9 mouse cellular contexts compared by ENCODE assay signal in genomic region chr4:135436291-135436690, GRCm38 (mm10). TPM values are rescaled to one million over a fixed set of nuclear protein-coding genes. Genes with fewer than 3 reads are reported as not detected.
A peak's percentile ranks its signal among the peaks of the same experiment; 100 is the strongest.
DNase-seq lines count a peak whose midpoint lies in the region; ATAC-seq and TF ChIP-seq lines count a peak whose summit lies in the region.
"Had no signal": no experiment of that assay in that cellular context is flagged by ENCODE, and none has a peak within 500 bp of the region (broad histone marks: within the 10 kb centered on the region; RNA-seq: fewer than 3 reads in every experiment).

No protein-coding gene starts in this region.

- H3K4me1 ChIP-seq in forebrain, embryonic 14.5 days (ENCODE audit: control insufficient read depth, insufficient read depth, low read length) = peaks cover 11% of the 10 kb centered on the region; the same call in 1 of the 2 replicates
- peaks cover 20% of the 10 kb centered on the region for H3K4me1 ChIP-seq in forebrain, embryonic 12.5 days
- H3K4me1 ChIP-seq in lung, postnatal 0 days (ENCODE audit: insufficient read depth, low read depth, low read length) = peaks cover 9% of the 10 kb centered on the region; the same call in 1 of the 2 replicates
- peaks cover 19% of the 10 kb centered on the region for H3K4me1 ChIP-seq in hindbrain, embryonic 12.5 days

- H3K27ac ChIP-seq in forebrain, embryonic 14.5 days (ENCODE audit: low read depth, low read length) = no peak overlapping the region
- no peak overlapping the region for H3K27ac ChIP-seq in forebrain, embryonic 12.5 days
- H3K27ac ChIP-seq in lung, postnatal 0 days (ENCODE audit: low read length) = no peak overlapping the region
- H3K27ac ChIP-seq in hindbrain, embryonic 12.5 days = no peak overlapping the region

- 67% methylated on average over 13 of the region's 13 CpGs for WGBS in forebrain, embryonic 14.5 days
- WGBS in forebrain, embryonic 12.5 days = 65% methylated on average over 13 of the region's 13 CpGs
- 42% methylated on average over 13 of the region's 13 CpGs for WGBS in lung, postnatal 0 days
- WGBS in hindbrain, embryonic 12.5 days = 57% methylated on average over 13 of the region's 13 CpGs

- H3K4me2 ChIP-seq in forebrain, embryonic 14.5 days (ENCODE audit: low read length) = no peak overlapping the region
- no peak overlapping the region for H3K4me2 ChIP-seq in forebrain, embryonic 12.5 days
- no peak overlapping the region for H3K4me2 ChIP-seq in lung, postnatal 0 days (replicated peaks; ENCODE audit: low read depth, low read length)
- H3K4me2 ChIP-seq in hindbrain, embryonic 12.5 days (replicated peaks) = no peak overlapping the region

- H3K9ac ChIP-seq in forebrain, embryonic 14.5 days (ENCODE audit: low read length) = no peak overlapping the region
- no peak overlapping the region for H3K9ac ChIP-seq in forebrain, embryonic 12.5 days
- no peak overlapping the region for H3K9ac ChIP-seq in lung, postnatal 0 days (replicated peaks; ENCODE audit: low read depth)
- no peak overlapping the region for H3K9ac ChIP-seq in hindbrain, embryonic 12.5 days

- no peak for TF ChIP-seq CTCF in lung, postnatal 0 days (IDR thresholded peaks at IDR 0.05)

- H3K36me3 ChIP-seq in forebrain, embryonic 14.5 days (ENCODE audit: control insufficient read depth, insufficient read depth, low read length) = no peaks in the 10 kb centered on the region
- no peaks in the 10 kb centered on the region for H3K36me3 ChIP-seq in forebrain, embryonic 12.5 days (replicated peaks)
- H3K36me3 ChIP-seq in lung, postnatal 0 days (ENCODE audit: insufficient read depth, low read length) = no peaks in the 10 kb centered on the region
- no peaks in the 10 kb centered on the region for H3K36me3 ChIP-seq in hindbrain, embryonic 12.5 days

- H3K4me3 ChIP-seq in forebrain, embryonic 14.5 days (ENCODE audit: low read depth, low read length) = no peak overlapping the region
- H3K4me3 ChIP-seq in forebrain, embryonic 12.5 days (replicated peaks) = no peak overlapping the region
- no peak overlapping the region for H3K4me3 ChIP-seq in lung, postnatal 0 days (ENCODE audit: low read depth, low read length)
- no peak overlapping the region for H3K4me3 ChIP-seq in hindbrain, embryonic 12.5 days

- no peak for ATAC-seq in forebrain, embryonic 14.5 days
- ATAC-seq in forebrain, embryonic 12.5 days (ENCODE audit: low FRiP score) = no peak
- peak; percentile 29 for ATAC-seq in inflammation-experienced regulatory T-cells, adult 6 months
- peak; percentile 28 for ATAC-seq in lung, postnatal 0 days
- ATAC-seq in hindbrain, embryonic 12.5 days (ENCODE audit: low FRiP score) = no peak

- peak; percentile 85 for TF ChIP-seq EP300 in lung, postnatal 0 days (IDR thresholded peaks at IDR 0.05)

- no peaks in the 10 kb centered on the region for H3K9me3 ChIP-seq in forebrain, embryonic 14.5 days (replicated peaks; ENCODE audit: control insufficient read depth, low read length)
- no peaks in the 10 kb centered on the region for H3K9me3 ChIP-seq in forebrain, embryonic 12.5 days
- H3K9me3 ChIP-seq in lung, postnatal 0 days (ENCODE audit: low read length) = no peaks in the 10 kb centered on the region
- H3K9me3 ChIP-seq in hindbrain, embryonic 12.5 days (replicated peaks) = no peaks in the 10 kb centered on the region

- peak; percentile 7 for DNase-seq in forebrain, embryonic 14.5 days (ENCODE audit: low spot score)
- peak; percentile 78 for DNase-seq in ZHBTc4 (ENCODE audit: low read depth, low spot score)
- peak; percentile 62 for DNase-seq in lung, postnatal 0 days (ENCODE audit: low spot score)
- DNase-seq in layer of hippocampus, adult 11-12 months (ENCODE audit: low spot score) = no peak
- no peak for DNase-seq in urinary bladder, postnatal 4 days (ENCODE audit: low spot score in 2 of 2)

- no peaks in the 10 kb centered on the region for H3K27me3 ChIP-seq in forebrain, embryonic 14.5 days (replicated peaks; ENCODE audit: control insufficient read depth, insufficient read depth, low read length)
- peaks cover 6% of the 10 kb centered on the region for H3K27me3 ChIP-seq in forebrain, embryonic 12.5 days
- no peaks in the 10 kb centered on the region for H3K27me3 ChIP-seq in lung, postnatal 0 days (replicated peaks; ENCODE audit: insufficient read depth, low read length)
- H3K27me3 ChIP-seq in hindbrain, embryonic 12.5 days = no peaks in the 10 kb centered on the region

RNA-seq across cellular contexts. Expression of gene Rcan3, which starts 2.6 kb away (rescaled TPM):
- polyA plus RNA-seq in forebrain, embryonic 14.5 days (2014; fragmentation: Nextera tagmentation; extraction: Ambion mirVana) = 17.7 and 27.5 TPM in 2 replicates
- polyA plus RNA-seq in forebrain, embryonic 12.5 days (2016; fragmentation: Nextera tagmentation; extraction: Ambion mirVana) = 18.6 and 20.2 TPM in 2 replicates
- 10 to 100 TPM in 2 of 3 experiments, 1 to 10 TPM in 1; 8.4 to 16.1 (median 13.4) TPM for polyA plus RNA-seq in inflammation-experienced regulatory T-cells, adult 6 months (2017; shearing (Covaris generic))
- 12.6 and 12.7 TPM in 2 replicates for polyA plus RNA-seq in lung, postnatal 0 days (2015; fragmentation: Nextera tagmentation; extraction: Ambion mirVana)
- 20.0 and 20.1 TPM in 2 replicates for polyA plus RNA-seq in hindbrain, embryonic 12.5 days (2016; fragmentation: Nextera tagmentation; extraction: Ambion mirVana)

RNA-seq across cellular contexts. Expression of gene Ncmap, which starts 38.3 kb away (rescaled TPM):
- polyA plus RNA-seq in forebrain, embryonic 14.5 days (2014; fragmentation: Nextera tagmentation; extraction: Ambion mirVana) = 0.41 and 0.49 TPM in 2 replicates
- 0.63 and 1.1 TPM in 2 replicates for polyA plus RNA-seq in forebrain, embryonic 12.5 days (2016; fragmentation: Nextera tagmentation; extraction: Ambion mirVana)
- polyA plus RNA-seq in inflammation-experienced regulatory T-cells, adult 6 months (2017; shearing (Covaris generic)) = 10 to 100 TPM in 2 of 3 experiments, 1 to 10 TPM in 1; 4.0 to 58.5 (median 35.5) TPM
- polyA plus RNA-seq in lung, postnatal 0 days (2015; fragmentation: Nextera tagmentation; extraction: Ambion mirVana) = 0.90 and 1.5 TPM in 2 replicates
- polyA plus RNA-seq in hindbrain, embryonic 12.5 days (2016; fragmentation: Nextera tagmentation; extraction: Ambion mirVana) = 2.9 and 6.1 TPM in 2 replicates

RNA-seq across cellular contexts. Expression of gene Stpg1, which starts 58.3 kb away (rescaled TPM):
- polyA plus RNA-seq in forebrain, embryonic 14.5 days (2014; fragmentation: Nextera tagmentation; extraction: Ambion mirVana) = 0.19 TPM in 2 replicates
- polyA plus RNA-seq in forebrain, embryonic 12.5 days (2016; fragmentation: Nextera tagmentation; extraction: Ambion mirVana) = 0.19 and 0.36 TPM in 2 replicates
- under 1 TPM in 1 of 3 experiments, not detected in 2; 0.19 TPM for polyA plus RNA-seq in inflammation-experienced regulatory T-cells, adult 6 months (2017; shearing (Covaris generic))
- polyA plus RNA-seq in lung, postnatal 0 days (2015; fragmentation: Nextera tagmentation; extraction: Ambion mirVana) = 0.83 and 0.85 TPM in 2 replicates
- 0.56 and 0.71 TPM in 2 replicates for polyA plus RNA-seq in hindbrain, embryonic 12.5 days (2016; fragmentation: Nextera tagmentation; extraction: Ambion mirVana)
- polyA plus RNA-seq: liver, embryonic 16.5 days had no signal

RNA-seq across cellular contexts. Expression of gene Nipal3, which starts 58.5 kb away (rescaled TPM):
- polyA plus RNA-seq in forebrain, embryonic 14.5 days (2014; fragmentation: Nextera tagmentation; extraction: Ambion mirVana) = 5.3 and 6.4 TPM in 2 replicates
- 2.1 and 4.3 TPM in 2 replicates for polyA plus RNA-seq in forebrain, embryonic 12.5 days (2016; fragmentation: Nextera tagmentation; extraction: Ambion mirVana)
- polyA plus RNA-seq in inflammation-experienced regulatory T-cells, adult 6 months (2017; shearing (Covaris generic)) = 10 to 100 TPM in 2 of 3 experiments, 1 to 10 TPM in 1; 10.0 to 18.2 (median 13.6) TPM
- 9.7 and 12.0 TPM in 2 replicates for polyA plus RNA-seq in lung, postnatal 0 days (2015; fragmentation: Nextera tagmentation; extraction: Ambion mirVana)
- 3.5 and 4.1 TPM in 2 replicates for polyA plus RNA-seq in hindbrain, embryonic 12.5 days (2016; fragmentation: Nextera tagmentation; extraction: Ambion mirVana)

Comparison
In these comparisons a context has a peak if more than half of its experiments do, and no peak if none do; other contexts are left out.
1. ATAC-seq: peak in inflammation-experienced regulatory T-cells, adult 6 months (single experiment) and lung, postnatal 0 days (single experiment); none in forebrain, embryonic 14.5 days (single experiment), forebrain, embryonic 12.5 days (single experiment) and hindbrain, embryonic 12.5 days (single experiment).
2. DNase-seq: peak in forebrain, embryonic 14.5 days (single experiment), ZHBTc4 (single experiment) and lung, postnatal 0 days (single experiment); none in layer of hippocampus, adult 11-12 months (single experiment) and urinary bladder, postnatal 4 days (0 of 2).